Mouse (Mus musculus) MEL (cell line): ENCODE data around the gene Trio. TPM values are rescaled to one million over a fixed set of nuclear protein-coding genes. Genes with fewer than 3 reads are reported as not detected.

Experiments used
- DNase-seq: peaks from one replicate; pipeline ENCODE4 v3.0.0; 2011; ENCODE audit warnings: low read depth, low spot score
- H3K27ac ChIP-seq: 2 replicates; pipeline ENCODE4 v1.5.1; 2012; ENCODE audit warnings: low read depth, mild to moderate bottlenecking, control low read depth, low read length, moderate library complexity; ENCODE audit not compliant: control insufficient read depth
- H3K27me3 ChIP-seq, 2 experiments: fragments of 150-350 bp in 1 of 2; sonication (generic) in 1 of 2; 2 replicates each; pipeline ENCODE4 v1.6.1; 2012; ENCODE audit warnings: low read length in 2 of 2, mild to moderate bottlenecking in 2 of 2, improper control_type of control experiment in 1 of 2, moderate library complexity in 1 of 2; ENCODE audit not compliant: insufficient read depth in 2 of 2, control insufficient read depth in 1 of 2
- H3K36me3 ChIP-seq, 2 experiments: 2 replicates each; pipeline ENCODE4 v1.6.1; 2012 to 2014; ENCODE audit warnings: low read length in 2 of 2, improper control_type of control experiment in 1 of 2, inconsistent platforms in 1 of 2, mild to moderate bottlenecking in 1 of 2; ENCODE audit not compliant: insufficient read depth in 2 of 2, control insufficient read depth in 1 of 2
- H3K4me1 ChIP-seq, 2 experiments: fragments of 150-350 bp in 1 of 2; sonication (generic) in 1 of 2; 2 replicates each; pipeline ENCODE4 v1.6.1; 2012; ENCODE audit warnings: low read length in 2 of 2, improper control_type of control experiment in 1 of 2, mild to moderate bottlenecking in 1 of 2; ENCODE audit not compliant: insufficient read depth in 2 of 2, control insufficient read depth in 1 of 2
- H3K4me3 ChIP-seq, 2 experiments: fragments of 150-350 bp in 1 of 2; sonication (generic) in 1 of 2; 2 replicates each; pipeline ENCODE4 v1.5.1; 2012; ENCODE audit warnings: low read depth in 2 of 2, low read length in 2 of 2, mild to moderate bottlenecking in 2 of 2, moderate library complexity in 2 of 2, control low read depth in 1 of 2, improper control_type of control experiment in 1 of 2; ENCODE audit not compliant: control insufficient read depth in 1 of 2, insufficient read depth in 1 of 2
- H3K79me2 ChIP-seq: 2 replicates; pipeline ENCODE4 v1.6.1; 2012; ENCODE audit warnings: mild to moderate bottlenecking, low read length, moderate library complexity; ENCODE audit not compliant: control insufficient read depth, poor library complexity, insufficient read depth
- H3K9ac ChIP-seq: 2 replicates; pipeline ENCODE4 v1.6.1; 2012; ENCODE audit warnings: low read depth, mild to moderate bottlenecking, control low read depth, low read length, moderate library complexity; ENCODE audit not compliant: control insufficient read depth, poor library complexity, severe bottlenecking
- H3K9me3 ChIP-seq: fragments of 150-350 bp; sonication (generic); replicated peaks from 2 replicates; pipeline ENCODE4 v1.6.1; 2012; ENCODE audit warnings: mild to moderate bottlenecking, low read length, improper control_type of control experiment, moderate library complexity; ENCODE audit not compliant: insufficient read depth
- CHD1 ChIP-seq: IDR thresholded peaks from 2 replicates; pipeline ENCODE4 v1.6.1; 2012; ENCODE audit warnings: low read depth, mild to moderate bottlenecking, inconsistent platforms, low read length, improper control_type of control experiment
- EP300 ChIP-seq, 2 experiments: IDR thresholded peaks; 2 replicates each; pipeline ENCODE4 v1.6.1; 2011; ENCODE audit warnings: improper control_type of control experiment in 2 of 2, low read length in 2 of 2, low read depth in 1 of 2, mild to moderate bottlenecking in 1 of 2
- ETS1 ChIP-seq: IDR thresholded peaks from 2 replicates; pipeline ENCODE4 v1.6.1; 2012; ENCODE audit warnings: low read depth, mild to moderate bottlenecking, inconsistent platforms, low read length, improper control_type of control experiment, moderate library complexity
- GABPA ChIP-seq: IDR thresholded peaks from 2 replicates; pipeline ENCODE4 v1.6.1; 2012; ENCODE audit warnings: low read depth, mild to moderate bottlenecking, inconsistent platforms, low read length, improper control_type of control experiment, moderate library complexity
- GATA1 ChIP-seq: IDR thresholded peaks from 2 replicates; pipeline ENCODE4 v1.6.1; 2011; ENCODE audit warnings: low read depth, low read length, improper control_type of control experiment
- JUND ChIP-seq: IDR thresholded peaks from 2 replicates; pipeline ENCODE4 v1.6.1; 2011; ENCODE audit warnings: low read depth, mild to moderate bottlenecking, improper control_type of control experiment, low read length
- KAT2A ChIP-seq: conservative IDR thresholded peaks from 2 replicates; pipeline ENCODE4 v1.6.1; 2012; ENCODE audit warnings: low read depth, low read length, improper control_type of control experiment, inconsistent platforms
- MAFK ChIP-seq: IDR thresholded peaks from 2 replicates; pipeline ENCODE4 v1.6.1; 2011; ENCODE audit warnings: low read depth, mild to moderate bottlenecking, low read length, improper control_type of control experiment, borderline replicate concordance
- MEF2A ChIP-seq: IDR thresholded peaks from 2 replicates; pipeline ENCODE4 v1.6.1; 2014; ENCODE audit warnings: low read depth, mild to moderate bottlenecking, inconsistent platforms, low read length, improper control_type of control experiment; ENCODE audit not compliant: poor library complexity, insufficient replicate concordance, severe bottlenecking; ENCODE audit errors: extremely low read depth
- MYB ChIP-seq: IDR thresholded peaks from 2 replicates; pipeline ENCODE4 v1.6.1; 2011; ENCODE audit warnings: mild to moderate bottlenecking, low read depth, low read length, improper control_type of control experiment
- MYC ChIP-seq: IDR thresholded peaks from 2 replicates; pipeline ENCODE4 v1.6.1; 2011; ENCODE audit warnings: low read depth, mild to moderate bottlenecking, low read length, improper control_type of control experiment, moderate library complexity
- POLR2AphosphoS2 ChIP-seq: IDR thresholded peaks from 2 replicates; pipeline ENCODE4 v1.6.1; 2011; ENCODE audit warnings: low read length, improper control_type of control experiment
- TAL1 ChIP-seq: IDR thresholded peaks from 2 replicates; pipeline ENCODE4 v1.6.1; 2012; ENCODE audit warnings: mild to moderate bottlenecking, inconsistent platforms, low read length, moderate library complexity, mixed read lengths
- USF2 ChIP-seq, 2 experiments: IDR thresholded peaks; 2 replicates each; pipeline ENCODE4 v1.6.1; 2011 to 2012; ENCODE audit warnings: improper control_type of control experiment in 2 of 2, low read length in 2 of 2, borderline replicate concordance in 1 of 2, inconsistent platforms in 1 of 2, low read depth in 1 of 2, mild to moderate bottlenecking in 1 of 2; ENCODE audit not compliant: insufficient read depth in 1 of 2
- ZKSCAN1 ChIP-seq: IDR thresholded peaks from 2 replicates; pipeline ENCODE4 v1.6.1; 2012; ENCODE audit warnings: low read depth, mild to moderate bottlenecking, inconsistent platforms, low read length, improper control_type of control experiment, moderate library complexity
- ZMIZ1 ChIP-seq: IDR thresholded peaks from 2 replicates; pipeline ENCODE4 v1.6.1; 2012; ENCODE audit warnings: low read depth, mild to moderate bottlenecking, inconsistent platforms, low read length, improper control_type of control experiment, moderate library complexity
- ZNF384 ChIP-seq: IDR thresholded peaks from 2 replicates; pipeline ENCODE4 v1.6.1; 2012; ENCODE audit warnings: low read depth, mild to moderate bottlenecking, inconsistent platforms, low read length, improper control_type of control experiment
- polyA plus RNA-seq, 2 experiments: library from polyadenylated mRNA; stranded (reverse) in 1 of 2; unstranded in 1 of 2; fragments of >175 nt in 1 of 2; fragments of >200 nt in 1 of 2; gene quantifications; 2 replicates each; pipeline versions ENCODE4 v1.2.1 to v1.2.4; 2012; ENCODE audit warnings: low replicate concordance in 2 of 2, low read depth in 1 of 2; ENCODE audit not compliant: insufficient read length in 2 of 2, insufficient read depth in 1 of 2, missing spikeins in 1 of 2
- total RNA-seq: library from RNA; depleted of rRNA; stranded (reverse); fragments of 300-350 nt; gene quantifications from 2 replicates; pipeline ENCODE4 v1.2.3, GENCODE M21; 2012

Trio gene
- total and polyA plus RNA-seq, 3 experiments: 0.91 to 1.1 TPM; not detected in 1

DNA sequence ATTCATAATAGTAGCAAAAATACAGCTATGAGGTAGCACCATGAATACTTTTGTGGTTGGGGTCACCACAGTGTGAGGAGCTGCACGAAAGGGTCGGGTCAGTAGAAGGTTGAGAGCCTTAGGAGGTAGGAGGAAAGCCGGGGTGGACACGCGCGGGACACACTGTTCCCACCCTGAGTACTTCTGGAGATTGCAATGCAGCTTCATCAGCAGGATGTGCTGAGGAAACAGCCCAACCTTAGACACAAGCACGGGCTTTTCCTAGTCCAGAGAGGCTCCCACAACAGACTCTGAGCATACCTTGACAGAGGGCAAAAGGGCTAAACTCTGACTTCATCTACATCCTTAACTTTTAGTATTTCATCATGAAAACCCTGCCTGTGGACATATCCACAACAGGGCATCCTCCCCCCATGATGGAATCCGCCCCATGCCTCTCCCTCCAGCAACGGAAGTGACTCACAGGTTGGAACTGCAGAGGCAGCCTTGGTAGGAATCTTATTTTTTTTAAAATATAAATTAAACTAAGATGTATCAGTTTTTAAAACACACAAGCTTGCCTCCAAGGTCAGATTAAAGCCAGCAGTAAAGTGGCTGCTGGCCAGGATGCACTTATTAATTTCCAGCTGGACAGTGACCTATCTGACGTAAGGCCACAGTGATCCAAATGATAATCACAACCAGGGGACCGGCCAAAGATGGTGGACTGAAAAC, 203.8 kb downstream of the Trio start:
- Histone ChIP-seq H3K79me2 (no peaks in the 10 kb centered on the region), H3K36me3 (no peaks in the 10 kb centered on the region), H3K27ac (no peak overlapping the region), H3K27me3 (no peaks in the 10 kb centered on the region), H3K4me3 (no peak overlapping the region), H3K9me3 (no peaks in the 10 kb centered on the region), H3K4me1 (no peaks in the 10 kb centered on the region), H3K9ac (no peak overlapping the region)
- no peak for TF ChIP-seq MYC
- TF ChIP-seq JUND: no peak
- no peak for TF ChIP-seq GABPA
- no peak for TF ChIP-seq USF2 (IDR thresholded peaks at IDR 0.05; ENCODE audit: borderline replicate concordance in 1 of 2, insufficient read depth in 1 of 2, low read depth in 1 of 2, low read length in 2 of 2)
- no peak for TF ChIP-seq ZKSCAN1
- TF ChIP-seq ZMIZ1: no peak
- no peak for TF ChIP-seq TAL1
- no peak for TF ChIP-seq ZNF384
- no peak for TF ChIP-seq KAT2A
- TF ChIP-seq GATA1: no peak
- DNase-seq: no peak

DNA sequence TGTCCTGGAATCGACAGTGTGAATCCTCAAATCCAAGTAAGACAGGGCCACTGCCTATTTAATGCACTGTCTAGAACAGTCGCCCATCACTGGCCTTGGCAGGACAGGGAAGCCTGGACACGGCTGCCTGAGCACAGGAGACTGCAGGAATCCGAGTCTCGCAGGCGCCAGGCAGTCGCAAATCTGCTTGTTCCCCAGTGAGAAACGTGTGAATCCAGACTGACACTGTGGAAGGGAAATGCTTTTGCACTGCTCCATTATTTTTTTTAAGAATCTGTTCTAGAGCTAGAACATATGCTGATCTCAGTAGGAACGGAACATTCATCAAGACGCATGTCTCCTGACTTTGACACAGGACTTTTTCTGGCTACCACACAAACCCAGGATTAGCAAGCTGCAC, 208.6 kb downstream of the Trio start:
- Histone ChIP-seq H3K4me3 (no peak overlapping the region), H3K9ac (no peak overlapping the region), H3K79me2 (no peaks in the 10 kb centered on the region), H3K27me3 (no peaks in the 10 kb centered on the region), H3K36me3 (no peaks in the 10 kb centered on the region), H3K9me3 (no peaks in the 10 kb centered on the region), H3K4me1 (no peaks in the 10 kb centered on the region), H3K27ac (no peak overlapping the region)
- DNase-seq: no peak
- TF ChIP-seq MYB (no peak), EP300 (IDR thresholded peaks at IDR 0.05; ENCODE audit: low read depth in 1 of 2, low read length in 2 of 2) (no peak), MEF2A (no peak), MAFK (no peak), GATA1 (no peak), USF2 (IDR thresholded peaks at IDR 0.05; ENCODE audit: borderline replicate concordance in 1 of 2, insufficient read depth in 1 of 2, low read depth in 1 of 2, low read length in 2 of 2) (no peak), ZKSCAN1 (no peak), POLR2AphosphoS2 (no peak), CHD1 (no peak), ETS1 (no peak), GABPA (no peak)
